Mouse (Mus musculus): ENCODE measurements around the gene Ttc30a1. TPM values are rescaled to one million over a fixed set of nuclear protein-coding genes. Genes with fewer than 3 reads are reported as not detected.
"Not testable (repeated sequence)": the region's sequence is repeated elsewhere in the genome, so short reads cannot be mapped to it uniquely, and the experiment has no call there.

The Ttc30a1 gene
- polyA plus RNA-seq, 1 experiment from 2014 or later, result 9.3 TPM

- H3K36me3 ChIP-seq; H3K9me3 ChIP-seq; H3K27ac ChIP-seq (replicated peaks); H3K9ac ChIP-seq (replicated peaks); H3K4me1 ChIP-seq; H3K27me3 ChIP-seq: not testable (repeated sequence)
- H3K4me3 ChIP-seq, result peak overlapping the region; percentile 47
- H3K4me2 ChIP-seq (replicated peaks), result peak overlapping the region; percentile 61
- 94% methylated on average over 13 of the region's 13 CpGs for WGBS
- 0 out of 2 replicates have a peak, but pooled peaks have one; percentile 10 for ATAC-seq (ENCODE audit: low FRiP score, low read depth)
Observed at GRCm38 (mm10) chr2:75980933-75981439, 781 bp downstream of the Ttc30a1 start.

- H3K4me3 ChIP-seq; H3K27ac ChIP-seq (replicated peaks); H3K9me3 ChIP-seq; H3K4me1 ChIP-seq; H3K9ac ChIP-seq (replicated peaks); ATAC-seq (ENCODE audit: low FRiP score, low read depth); H3K4me2 ChIP-seq (replicated peaks); H3K27me3 ChIP-seq; H3K36me3 ChIP-seq: not testable (repeated sequence)
- WGBS, result 19% methylated on average over 21 of the region's 24 CpGs
Observed at GRCm38 (mm10) chr2:75977752-75978368, 3.9 kb downstream of the Ttc30a1 start, which contains the start of gene Ttc30a2. Gene Ttc30a2, minus strand, starts transcription at chr2:75978170.

- H3K9ac ChIP-seq (replicated peaks); H3K4me3 ChIP-seq; H3K4me2 ChIP-seq (replicated peaks); ATAC-seq (ENCODE audit: low FRiP score, low read depth); H3K27me3 ChIP-seq; H3K27ac ChIP-seq (replicated peaks); H3K36me3 ChIP-seq; H3K4me1 ChIP-seq; H3K9me3 ChIP-seq: not testable (repeated sequence)
- 93% methylated on average over 2 of the region's 2 CpGs for WGBS
Observed at GRCm38 (mm10) chr2:75976070-75976469, 5.7 kb downstream of the Ttc30a1 start.

- Histone ChIP-seq H3K4me2 (replicated peaks) (no peak overlapping the region), H3K4me1 (no peaks in the 10 kb centered on the region), H3K27ac (replicated peaks) (no peak overlapping the region), H3K9ac (replicated peaks) (no peak overlapping the region), H3K9me3 (no peaks in the 10 kb centered on the region), H3K27me3 (peaks cover 3% of the 10 kb centered on the region; the same call in 1 of the 2 replicates), H3K4me3 (no peak overlapping the region), H3K36me3 (no peaks in the 10 kb centered on the region)
- no peak for ATAC-seq (ENCODE audit: low FRiP score, low read depth)
- WGBS, result 84% methylated on average over 9 of the region's 9 CpGs
Observed at GRCm38 (mm10) chr2:75974131-75974530, 7.6 kb downstream of the Ttc30a1 start.

GRCm38 (mm10) chr2:75964972-75965371 lies 16.8 kb downstream of the Ttc30a1 start:
- Histone ChIP-seq H3K4me1 (peaks cover 29% of the 10 kb centered on the region), H3K4me2 (replicated peaks) (peak overlapping the region; percentile 29), H3K9me3 (no peaks in the 10 kb centered on the region), H3K9ac (replicated peaks) (no peak overlapping the region), H3K27me3 (no peaks in the 10 kb centered on the region), H3K4me3 (no peak overlapping the region), H3K27ac (replicated peaks) (no peak overlapping the region), H3K36me3 (no peaks in the 10 kb centered on the region)
- WGBS, result 28% methylated on average over 5 of the region's 5 CpGs
- ATAC-seq (ENCODE audit: low FRiP score, low read depth), result peak; percentile 52; the same call in 1 of the 2 replicates

- no peak overlapping the region for H3K4me3 ChIP-seq
Observed at GRCm38 (mm10) chr2:75964512-75964911, 17.3 kb downstream of the Ttc30a1 start.

GRCm38 (mm10) chr2:75964051-75964450 lies 17.7 kb downstream of the Ttc30a1 start:
- H3K36me3 ChIP-seq, result no peaks in the 10 kb centered on the region
- no peak overlapping the region for H3K4me3 ChIP-seq
- 73% methylated on average over 5 of the region's 5 CpGs for WGBS
- 0 out of 2 replicates have a peak overlapping the region, but pooled peaks have one; percentile 29 for H3K4me2 ChIP-seq (replicated peaks)
- no peaks in the 10 kb centered on the region for H3K27me3 ChIP-seq
- H3K27ac ChIP-seq (replicated peaks), result no peak overlapping the region
- no peak for ATAC-seq (ENCODE audit: low FRiP score, low read depth)
- H3K9me3 ChIP-seq, result no peaks in the 10 kb centered on the region
- peaks cover 39% of the 10 kb centered on the region for H3K4me1 ChIP-seq
- H3K9ac ChIP-seq (replicated peaks), result no peak overlapping the region

More at GRCm38 (mm10) chr2:75964512-75964911, 17.3 kb downstream of the Ttc30a1 start:
- peak; percentile 35; the same call in 1 of the 2 replicates for ATAC-seq (ENCODE audit: low FRiP score, low read depth)
- Histone ChIP-seq H3K4me1 (peaks cover 34% of the 10 kb centered on the region), H3K27ac (replicated peaks) (no peak overlapping the region), H3K4me2 (replicated peaks) (peak overlapping the region; percentile 29), H3K9ac (replicated peaks) (no peak overlapping the region), H3K27me3 (no peaks in the 10 kb centered on the region), H3K9me3 (no peaks in the 10 kb centered on the region), H3K36me3 (no peaks in the 10 kb centered on the region)
- WGBS, result 9% methylated on average over 14 of the region's 14 CpGs

GRCm38 (mm10) chr2:75963211-75963840 lies 18.4 kb downstream of the Ttc30a1 start:
- no peak overlapping the region for H3K4me3 ChIP-seq
- no peak overlapping the region for H3K9ac ChIP-seq (replicated peaks)
- H3K36me3 ChIP-seq, result no peaks in the 10 kb centered on the region
- H3K27me3 ChIP-seq, result no peaks in the 10 kb centered on the region
- H3K4me1 ChIP-seq, result peaks cover 41% of the 10 kb centered on the region
- no peaks in the 10 kb centered on the region for H3K9me3 ChIP-seq
- 30% methylated on average over 10 of the region's 10 CpGs for WGBS
- no peak overlapping the region for H3K4me2 ChIP-seq (replicated peaks)
- ATAC-seq (ENCODE audit: low FRiP score, low read depth), result no peak
- no peak overlapping the region for H3K27ac ChIP-seq (replicated peaks)

- Histone ChIP-seq H3K4me3 (no peak overlapping the region), H3K36me3 (no peaks in the 10 kb centered on the region), H3K4me2 (replicated peaks) (peak overlapping the region; percentile 39), H3K9me3 (no peaks in the 10 kb centered on the region), H3K9ac (replicated peaks) (no peak overlapping the region), H3K27ac (replicated peaks) (peak overlapping the region; percentile 57), H3K27me3 (no peaks in the 10 kb centered on the region), H3K4me1 (peaks cover 41% of the 10 kb centered on the region)
- WGBS, result 50% methylated on average over 15 of the region's 15 CpGs
- no peak for ATAC-seq (ENCODE audit: low FRiP score, low read depth)
Observed at GRCm38 (mm10) chr2:75960366-75961330, 21.1 kb downstream of the Ttc30a1 start.

GRCm38 (mm10) chr2:75959850-75960365 lies 21.9 kb downstream of the Ttc30a1 start:
- Histone ChIP-seq H3K4me2 (replicated peaks) (peak overlapping the region; percentile 39), H3K27me3 (no peaks in the 10 kb centered on the region), H3K27ac (replicated peaks) (peak overlapping the region; percentile 57), H3K4me1 (peaks cover 39% of the 10 kb centered on the region), H3K9me3 (no peaks in the 10 kb centered on the region), H3K9ac (replicated peaks) (no peak overlapping the region), H3K4me3 (0 out of 2 replicates have a peak overlapping the region, but pooled peaks have one; percentile 16), H3K36me3 (no peaks in the 10 kb centered on the region)
- peak; percentile 64 for ATAC-seq (ENCODE audit: low FRiP score, low read depth)
- 8% methylated on average over 15 of the region's 15 CpGs for WGBS

- Histone ChIP-seq H3K4me3 (0 out of 2 replicates have a peak overlapping the region, but pooled peaks have one; percentile 16), H3K27me3 (no peaks in the 10 kb centered on the region), H3K9ac (replicated peaks) (no peak overlapping the region), H3K36me3 (no peaks in the 10 kb centered on the region), H3K4me1 (peaks cover 33% of the 10 kb centered on the region), H3K27ac (replicated peaks) (peak overlapping the region; percentile 57), H3K4me2 (replicated peaks) (peak overlapping the region; percentile 39), H3K9me3 (no peaks in the 10 kb centered on the region)
- WGBS, result 23% methylated on average over 18 of the region's 18 CpGs
- ATAC-seq (ENCODE audit: low FRiP score, low read depth), result peak; percentile 73; the same call in 1 of the 2 replicates
Observed at GRCm38 (mm10) chr2:75959183-75959849, 22.5 kb downstream of the Ttc30a1 start.

All from midbrain, embryonic 12.5 days (tissue).